Mouse (Mus musculus): ENCODE measurements around the gene Galnt7.

Galnt7 gene

DNA sequence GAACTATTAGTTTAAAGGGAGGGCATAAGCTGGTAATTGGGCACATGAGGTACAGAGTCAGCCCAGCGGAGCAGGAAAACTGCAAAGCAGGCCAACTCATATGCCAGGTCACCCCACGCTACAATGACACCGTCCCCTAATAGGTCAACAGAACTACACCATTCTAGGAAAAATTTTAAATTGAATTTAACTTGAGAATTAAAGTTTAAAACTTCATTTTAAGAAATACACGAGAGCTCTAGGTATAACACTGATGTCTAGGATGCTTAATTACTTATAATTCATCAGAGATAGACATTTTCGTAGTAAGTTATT, 67.7 kb downstream of the Galnt7 start:
- no peak for DNase-seq (ENCODE audit: extremely low spot score)

DNA sequence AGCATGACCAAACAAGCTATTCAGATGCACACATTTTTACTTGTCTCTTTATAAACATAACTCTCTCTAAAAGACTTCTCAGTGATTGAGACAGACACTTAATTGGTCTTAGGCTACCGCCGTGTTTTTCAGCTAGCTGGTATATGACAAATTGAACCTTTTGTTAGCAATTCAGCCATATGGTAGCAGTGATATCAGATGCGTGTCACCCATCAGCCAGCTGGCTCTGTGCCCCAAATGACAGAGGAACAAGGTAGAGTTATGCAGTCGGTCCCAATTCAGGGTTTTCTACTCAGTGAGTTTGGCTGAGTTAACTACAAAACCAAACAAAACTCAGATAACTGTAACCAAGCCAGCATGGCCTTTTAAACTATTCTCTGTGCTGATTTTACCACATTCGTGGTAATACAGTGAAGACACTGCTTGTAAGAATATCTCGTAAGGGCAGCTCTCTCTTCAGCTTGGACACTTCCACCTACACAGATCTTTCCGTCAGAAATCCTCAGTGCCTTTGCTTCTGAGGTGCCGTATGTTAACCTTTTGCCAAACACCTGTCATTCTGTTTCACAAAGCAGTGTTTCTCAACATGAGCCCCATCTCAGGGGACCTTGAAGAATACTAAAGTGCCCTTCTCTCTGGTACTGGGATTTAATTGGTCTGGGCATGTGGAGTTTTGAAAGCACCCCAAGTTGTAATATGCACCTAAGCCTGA, 68.3 kb downstream of the Galnt7 start:
- DNase-seq (ENCODE audit: extremely low spot score) = no peak

DNA sequence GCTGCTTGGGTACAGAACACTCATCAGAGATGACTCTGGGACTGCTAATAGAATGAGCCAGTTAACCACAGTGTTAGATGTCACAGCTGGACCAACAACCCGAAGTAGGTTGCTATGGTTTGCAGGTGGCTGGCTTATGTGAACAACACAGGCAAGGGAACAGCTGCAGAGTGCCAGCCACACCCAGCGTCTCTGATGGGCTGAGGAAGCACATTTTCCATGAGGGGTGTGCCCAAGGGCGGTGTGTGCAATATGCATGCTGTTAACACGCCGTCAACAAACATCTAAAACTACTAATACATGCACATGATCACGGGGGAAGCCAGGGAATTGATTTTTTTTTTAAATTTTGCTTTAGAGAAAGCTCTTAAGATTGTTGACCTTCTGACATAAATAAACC, 73.0 kb downstream of the Galnt7 start:
- DNase-seq (ENCODE audit: extremely low spot score) = no peak

DNA sequence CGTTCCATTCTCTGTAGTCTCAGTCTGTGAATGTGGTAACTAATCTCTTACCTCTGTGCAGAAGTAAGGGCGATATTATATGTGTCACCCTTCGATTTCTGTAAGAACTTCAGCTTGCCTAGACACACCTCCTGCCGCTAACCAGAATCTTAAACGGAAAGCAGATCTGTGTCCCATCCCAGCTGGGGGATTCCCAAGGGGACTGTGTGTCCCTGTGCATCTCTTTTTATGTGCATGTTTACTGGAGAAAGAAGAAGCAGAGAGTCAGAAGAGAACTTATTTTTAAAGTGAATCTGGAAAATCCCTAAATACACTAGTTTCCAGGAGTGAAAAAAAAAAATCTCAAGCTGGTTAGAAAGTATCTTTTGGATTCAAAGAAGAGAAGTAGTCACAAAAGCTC, 75.5 kb downstream of the Galnt7 start:
- DNase-seq (ENCODE audit: extremely low spot score) = no peak

DNA sequence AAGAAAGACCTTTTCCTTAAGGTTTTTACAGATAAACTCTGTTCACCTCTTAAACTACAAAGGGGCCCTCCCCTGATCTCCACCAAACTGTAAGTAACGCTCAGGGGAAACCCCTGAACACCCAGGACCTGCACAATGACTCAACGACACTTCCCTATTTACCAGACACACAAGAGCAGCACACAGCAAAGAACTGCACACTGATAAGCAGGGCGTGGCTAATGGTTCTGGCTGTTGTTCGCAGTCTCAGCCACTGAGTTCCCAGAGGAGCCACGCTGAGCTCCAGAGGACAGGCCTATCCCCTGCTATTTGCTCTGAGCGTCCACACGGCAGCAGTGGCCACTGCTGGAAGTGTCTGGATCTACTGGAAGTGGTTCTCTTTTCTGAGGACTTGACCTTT, 76.6 kb downstream of the Galnt7 start:
- DNase-seq (ENCODE audit: extremely low spot score) = peak; percentile 19

DNA sequence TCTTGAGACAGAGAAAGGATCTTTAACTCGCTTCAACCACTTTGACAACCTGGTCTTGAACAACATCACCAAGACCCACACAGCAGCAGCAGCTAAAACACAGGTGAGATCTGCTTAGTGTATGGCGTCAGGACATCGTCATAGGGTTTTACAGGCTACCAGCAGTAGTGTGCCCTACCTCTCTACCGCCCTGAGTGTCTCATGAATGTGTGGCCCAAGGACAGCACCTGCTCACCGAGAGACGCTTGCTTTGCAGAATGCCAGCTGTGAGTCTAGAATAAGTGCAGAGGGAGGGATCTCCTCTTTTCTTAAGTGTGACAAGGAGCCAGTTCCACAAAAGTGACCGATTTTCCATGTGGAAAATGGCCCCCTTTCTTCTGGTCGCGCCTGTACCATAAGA, 77.5 kb downstream of the Galnt7 start:
- no peak for DNase-seq (ENCODE audit: extremely low spot score)

DNA sequence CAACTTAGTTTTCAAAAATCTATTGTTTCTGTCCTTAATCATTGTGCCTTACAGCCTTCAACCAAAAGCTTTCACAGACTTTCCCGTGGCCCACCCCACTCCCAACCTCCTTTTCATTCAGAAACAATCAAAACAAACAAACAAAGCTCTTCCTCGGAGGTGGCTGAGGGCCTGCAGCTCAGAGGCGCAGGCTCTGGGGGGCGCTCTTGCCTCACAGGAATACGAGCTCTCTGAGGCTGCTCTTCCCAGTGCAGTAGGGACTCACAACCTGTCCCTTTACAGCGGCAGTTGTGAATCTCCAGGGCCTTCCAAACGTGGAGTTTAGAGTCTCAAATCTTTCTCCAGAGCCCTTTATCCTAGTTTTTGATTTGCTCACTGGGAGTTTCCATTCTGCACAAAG, 78.4 kb downstream of the Galnt7 start:
- peak; percentile 61 for DNase-seq (ENCODE audit: extremely low spot score)

DNA sequence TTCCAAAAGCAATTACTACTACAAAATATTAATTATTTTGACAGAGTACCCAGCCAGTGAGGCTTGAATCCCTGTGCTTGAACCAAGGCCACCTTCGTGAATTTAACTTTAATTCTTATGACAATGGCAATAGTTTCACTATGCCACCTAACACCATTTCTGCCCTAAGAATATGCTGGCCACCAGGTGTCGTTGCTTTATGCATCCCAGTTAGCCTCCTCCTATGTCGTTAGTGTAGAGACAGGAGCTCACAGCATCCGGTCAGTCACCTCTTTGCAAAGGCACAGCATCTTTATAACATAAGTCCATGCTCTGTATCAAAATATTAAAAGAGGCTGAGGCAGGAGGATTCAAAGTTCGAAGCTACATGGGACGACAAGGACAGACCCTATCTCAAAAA, 79.0 kb downstream of the Galnt7 start:
- no peak for DNase-seq (ENCODE audit: extremely low spot score)

DNA sequence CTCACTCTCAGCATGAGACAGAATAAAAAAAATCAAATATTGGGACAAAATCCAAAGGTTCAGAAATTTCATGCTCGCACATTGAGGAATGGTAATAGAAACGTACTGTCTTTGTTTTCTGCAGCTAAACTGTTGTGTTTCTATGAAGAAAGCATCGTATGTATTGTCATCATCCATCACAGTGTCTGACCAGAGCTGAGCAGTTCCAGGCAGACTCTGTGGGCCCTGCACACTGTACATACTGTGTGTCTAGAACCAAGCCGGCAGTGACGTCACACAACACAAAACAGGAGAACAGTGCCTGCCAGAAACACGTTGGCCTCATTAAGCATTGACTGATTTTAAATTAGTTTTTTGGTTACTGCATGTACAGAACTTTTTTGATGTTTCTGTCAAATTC, 82.9 kb downstream of the Galnt7 start:
- no peak for DNase-seq (ENCODE audit: extremely low spot score)

DNA sequence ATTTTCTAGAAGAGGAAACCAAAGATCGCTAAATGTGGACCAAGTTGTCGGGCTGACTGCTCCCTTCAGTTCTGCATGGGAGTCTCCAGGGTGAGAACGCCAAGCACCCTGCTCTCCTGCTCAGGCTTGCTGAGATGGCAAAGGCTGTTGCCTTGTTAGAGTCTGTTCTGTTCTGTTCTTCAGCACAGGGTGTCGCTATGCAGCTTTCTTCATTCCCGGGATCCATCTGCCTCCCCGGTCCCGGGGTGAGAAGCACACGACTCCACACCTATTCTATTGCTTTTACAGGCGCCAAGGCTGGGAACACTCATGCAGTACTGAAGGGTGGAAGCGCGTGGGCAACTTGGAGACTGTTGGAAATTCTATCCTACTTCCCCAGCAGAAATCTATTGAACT, 83.4 kb downstream of the Galnt7 start:
- no peak for DNase-seq (ENCODE audit: extremely low spot score)

DNA sequence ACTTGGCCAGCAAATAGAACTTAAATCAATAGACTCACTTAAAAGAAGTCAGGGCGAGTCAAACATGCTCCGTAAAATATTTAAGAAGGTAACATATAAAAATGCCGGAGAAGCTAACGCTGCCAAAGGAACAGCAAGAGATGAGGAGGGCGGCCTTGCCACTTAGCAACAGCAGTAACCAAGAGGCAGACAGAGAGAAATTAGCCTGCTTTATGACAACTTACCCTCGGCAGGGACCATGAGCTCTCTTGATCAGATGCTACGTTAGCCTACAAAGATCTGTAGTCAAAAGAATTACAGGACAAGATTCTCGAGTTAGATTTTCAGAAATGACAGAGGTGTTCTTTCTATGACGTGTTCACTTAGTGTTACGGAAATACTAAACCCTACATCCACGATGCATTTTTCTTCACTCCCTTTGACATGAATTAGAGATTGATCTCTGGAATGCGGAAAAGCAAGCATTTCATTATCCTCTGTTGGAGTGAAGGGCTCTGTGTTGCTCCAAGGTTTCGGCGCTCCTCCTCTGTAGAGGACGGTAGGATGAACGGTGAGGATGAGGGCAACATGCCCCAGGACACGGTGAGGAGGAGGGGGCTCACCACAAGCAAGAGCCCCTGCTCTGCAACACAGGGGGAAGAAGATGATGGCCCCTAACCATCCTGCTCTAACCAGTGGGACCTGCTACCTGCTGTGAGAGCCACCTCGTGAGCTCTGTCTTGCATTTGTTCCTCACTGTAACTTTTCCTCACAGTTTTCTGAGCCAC, 84.0 kb downstream of the Galnt7 start:
- no peak for DNase-seq (ENCODE audit: extremely low spot score)

DNA sequence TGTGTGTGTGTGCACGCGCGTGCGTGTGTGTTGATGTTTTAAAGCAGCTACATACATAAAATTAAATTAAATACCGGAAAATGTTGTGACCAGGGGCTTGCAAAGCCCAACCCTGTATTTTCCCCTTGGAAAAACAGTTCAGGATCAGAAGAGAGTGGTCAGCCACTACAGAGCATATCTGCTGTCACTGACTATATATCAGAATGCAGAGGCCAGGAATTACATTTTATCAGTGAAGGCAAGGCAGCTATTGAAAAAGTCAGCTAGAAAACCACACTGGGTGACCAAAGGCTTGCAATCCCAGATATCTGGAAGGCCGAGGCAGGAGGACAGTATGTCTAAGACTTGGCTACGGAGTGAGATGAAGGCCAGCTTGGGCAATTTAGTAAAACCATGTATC, 84.8 kb downstream of the Galnt7 start:
- no peak for DNase-seq (ENCODE audit: extremely low spot score)

DNA sequence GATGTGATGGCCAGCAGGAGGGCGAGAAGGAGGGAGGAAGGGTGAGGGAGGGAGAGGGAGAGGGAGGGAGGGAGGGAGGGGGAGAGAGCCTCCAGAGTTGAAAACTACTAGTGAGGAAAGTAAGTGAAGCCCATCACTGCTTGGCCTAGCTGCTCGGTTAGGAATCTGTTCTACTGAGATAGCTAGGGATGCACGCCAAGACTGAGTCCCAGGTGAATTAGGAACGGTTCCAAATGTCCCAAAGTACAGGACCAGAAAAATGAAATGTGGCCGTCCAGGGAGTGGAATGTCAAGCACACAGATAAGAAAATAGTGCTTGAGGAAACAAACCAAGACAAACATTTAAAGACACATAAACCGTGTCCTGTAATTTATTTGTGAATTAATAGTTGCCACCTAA, 87.8 kb downstream of the Galnt7 start:
- DNase-seq (ENCODE audit: extremely low spot score) = no peak

DNA sequence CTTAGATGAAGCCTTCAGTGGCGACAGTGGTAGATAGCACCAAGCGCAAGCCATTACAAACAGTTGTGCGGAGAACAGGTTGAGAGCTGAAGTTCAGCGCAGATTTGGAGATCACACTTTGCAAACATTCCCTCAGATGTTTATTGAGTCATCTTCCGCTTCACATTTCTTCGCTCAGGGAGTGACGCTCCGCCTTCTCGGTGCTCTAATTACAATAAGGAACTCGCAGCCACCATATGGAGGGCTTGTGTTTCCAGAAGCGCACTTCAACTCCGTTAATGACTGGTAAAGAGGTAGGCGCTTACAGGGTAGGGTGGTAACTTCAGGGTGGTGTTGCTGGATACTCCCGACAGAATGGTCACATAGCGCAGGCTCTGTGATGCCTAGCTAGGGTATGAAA, 89.1 kb downstream of the Galnt7 start:
- DNase-seq (ENCODE audit: extremely low spot score) = no peak

DNA sequence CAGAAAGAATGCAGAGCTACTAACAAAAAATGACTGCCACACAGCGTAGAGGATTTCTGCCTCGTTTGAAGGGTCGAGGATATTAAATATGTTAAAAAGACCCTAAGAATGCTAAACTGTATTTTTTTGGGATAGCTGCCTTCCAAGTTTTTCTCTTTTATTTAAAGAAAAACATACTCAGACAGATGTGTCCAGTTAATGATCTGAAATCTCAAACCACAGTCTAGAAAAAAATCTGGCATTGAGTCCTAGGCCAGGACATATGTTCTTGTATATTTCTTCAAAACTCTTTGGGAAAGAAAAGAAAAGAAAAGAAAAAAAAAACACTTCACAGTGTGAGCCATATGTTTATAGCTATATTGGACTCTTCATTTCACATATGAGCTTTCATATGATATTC, 90.1 kb downstream of the Galnt7 start:
- no peak for DNase-seq (ENCODE audit: extremely low spot score)

DNA sequence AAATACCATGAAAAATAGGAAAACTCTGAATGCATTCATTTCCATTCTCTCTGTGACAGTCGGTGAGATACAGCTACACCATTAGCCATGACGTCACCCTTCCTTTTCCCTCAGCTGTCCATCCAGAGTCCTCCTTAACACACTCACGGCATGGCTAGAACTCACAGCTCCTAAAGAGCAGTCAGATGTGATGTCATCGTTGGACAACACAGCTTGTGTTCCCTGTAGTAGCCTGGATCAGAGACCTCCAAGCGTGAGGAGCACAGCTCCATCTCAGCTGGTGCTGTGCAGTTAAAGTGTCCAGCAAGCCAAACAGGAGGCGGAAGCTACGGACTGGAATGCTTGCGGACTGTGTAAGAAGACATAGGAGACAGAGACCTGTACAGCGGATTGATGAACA, 91.9 kb downstream of the Galnt7 start:
- no peak for DNase-seq (ENCODE audit: extremely low spot score)

DNA sequence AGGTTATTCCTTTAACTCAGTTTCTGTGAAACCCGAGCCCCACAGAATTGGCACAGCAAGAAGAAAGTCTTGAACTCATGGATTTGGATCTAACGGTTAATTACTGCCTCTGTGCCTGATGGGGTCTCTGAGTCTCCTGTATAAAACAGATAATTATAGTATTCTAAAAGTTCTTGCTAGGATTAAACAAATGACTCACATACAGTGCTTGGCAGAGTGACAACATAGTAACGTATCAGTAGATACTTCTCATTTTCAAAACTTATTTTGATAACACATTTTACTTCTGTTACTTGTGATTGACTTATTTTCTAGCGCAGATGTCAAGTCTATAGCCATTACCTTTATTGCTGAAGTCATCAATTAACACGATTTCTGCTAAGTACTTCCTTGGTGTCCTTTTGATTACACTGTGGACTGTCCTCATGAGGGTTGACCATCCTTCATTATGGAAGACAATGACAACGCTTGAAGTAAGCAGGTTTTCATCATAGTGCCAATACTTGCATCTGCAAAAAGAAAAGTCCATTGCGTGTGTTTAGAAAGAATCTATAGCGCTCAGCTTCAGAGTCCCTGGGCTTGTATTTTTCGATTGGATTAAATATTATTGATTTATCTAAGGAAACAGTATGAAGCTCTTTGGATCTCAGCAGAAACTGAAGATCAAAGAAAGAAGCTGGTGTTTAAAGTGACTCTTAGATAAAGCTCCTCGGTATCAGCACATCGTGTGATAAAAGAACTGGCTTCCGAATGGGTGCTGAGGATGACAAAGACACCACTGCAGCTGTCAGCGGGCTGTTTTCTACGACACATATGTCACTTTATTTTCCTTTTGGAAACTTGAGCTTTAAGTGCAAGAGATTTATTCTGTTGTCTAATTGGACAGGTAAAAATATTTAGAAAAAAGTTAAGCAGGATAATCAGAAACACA, 100.5 kb downstream of the Galnt7 start:
- DNase-seq (ENCODE audit: extremely low spot score) = no peak

DNA sequence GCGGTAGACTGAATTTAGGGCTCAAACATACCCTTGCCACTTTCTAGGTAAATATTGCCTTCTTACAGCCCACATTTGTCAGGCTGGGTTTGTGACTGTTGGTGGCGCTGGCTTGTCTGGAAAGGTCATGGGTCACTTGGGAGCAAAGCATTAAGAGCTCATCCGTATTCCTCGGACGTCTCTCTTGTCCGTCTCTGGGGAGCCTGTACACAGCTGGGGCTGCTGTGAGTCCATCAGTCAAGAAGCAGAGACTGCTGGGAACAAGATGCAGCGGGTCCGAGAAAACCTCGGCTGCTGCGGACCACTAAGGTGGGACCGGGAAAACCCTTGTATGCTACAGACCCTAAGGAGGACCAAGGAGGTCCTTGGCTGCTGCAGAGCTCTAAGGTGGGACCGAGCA, 105.3 kb downstream of the Galnt7 start:
- peak; percentile 45 for DNase-seq (ENCODE audit: extremely low spot score)

DNA sequence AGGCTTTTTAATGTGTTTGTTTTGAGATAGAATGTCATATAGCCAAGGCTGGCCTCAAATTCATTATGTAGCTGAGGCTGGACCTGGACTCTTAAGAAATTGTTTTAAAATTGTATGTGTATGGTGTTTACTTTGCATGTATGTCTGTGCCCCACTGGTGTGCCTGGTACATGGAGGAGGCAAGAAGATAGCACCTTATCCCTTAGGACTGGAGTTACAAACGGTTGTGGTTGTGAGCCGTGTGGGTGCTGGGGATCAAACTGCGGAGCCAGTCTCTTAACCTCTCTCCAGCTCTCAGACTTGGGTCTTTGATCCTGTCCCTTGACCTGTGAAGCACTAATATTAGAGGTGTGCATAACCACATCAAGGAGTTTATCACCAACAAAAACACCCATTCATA, 106.0 kb downstream of the Galnt7 start:
- no peak for DNase-seq (ENCODE audit: extremely low spot score)

DNA sequence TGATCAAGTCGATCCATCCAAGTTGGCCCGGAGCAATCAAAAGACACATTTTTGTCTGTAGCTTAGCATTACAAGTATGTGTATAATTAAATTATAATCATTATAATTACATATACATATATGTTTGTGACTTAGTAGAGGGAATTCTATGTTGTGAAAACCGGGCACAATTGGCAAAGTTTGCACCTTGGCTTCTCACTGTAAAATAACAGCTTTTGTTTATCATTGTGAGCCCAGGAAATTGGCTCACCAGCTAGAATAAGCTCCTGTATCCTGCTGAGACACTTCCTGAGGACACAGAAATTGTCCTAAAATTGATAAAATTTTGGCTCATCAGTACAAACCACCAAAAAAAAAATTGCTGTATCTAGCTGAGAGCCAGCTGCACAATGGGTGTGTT, 106.4 kb downstream of the Galnt7 start:
- no peak for DNase-seq (ENCODE audit: extremely low spot score)

DNA sequence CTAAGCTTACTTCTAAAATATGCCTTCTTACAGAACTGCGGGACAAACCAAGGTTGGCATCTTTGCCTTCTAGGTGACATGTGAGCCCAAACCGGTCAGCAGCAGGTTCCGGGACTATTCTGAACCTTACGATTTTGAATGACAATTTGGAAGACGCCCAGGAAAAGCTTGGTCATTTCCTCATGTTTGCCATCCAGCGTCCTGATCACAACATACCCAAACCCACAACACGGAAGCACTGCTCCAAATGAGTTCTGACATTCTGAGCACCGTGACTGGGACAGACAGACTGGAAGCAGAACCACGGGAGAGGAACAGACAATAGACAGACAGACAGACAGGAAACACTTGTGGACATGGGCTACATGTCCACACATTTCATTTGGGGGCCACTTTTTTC, 111.4 kb downstream of the Galnt7 start:
- no peak for DNase-seq (ENCODE audit: extremely low spot score)

DNA sequence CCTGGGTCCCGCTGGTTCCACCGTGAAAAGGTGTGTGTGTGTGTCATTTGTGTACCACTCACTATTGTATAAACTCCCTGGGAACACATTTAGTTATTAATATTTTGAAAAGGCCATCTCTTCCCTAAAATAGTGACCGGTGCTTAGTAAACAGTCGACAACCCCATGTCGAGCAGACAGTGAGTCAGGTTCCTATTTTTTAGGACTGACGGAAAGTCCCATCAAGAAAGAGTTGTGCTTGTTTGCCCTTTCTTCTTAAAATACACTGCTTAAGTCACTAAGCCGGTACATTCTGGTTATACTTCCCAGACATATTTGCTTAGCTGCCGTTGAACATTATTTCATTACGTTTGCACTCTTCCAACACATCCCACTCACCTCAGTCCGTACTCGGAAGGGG, 111.9 kb downstream of the Galnt7 start:
- no peak for DNase-seq (ENCODE audit: extremely low spot score)
